Mouse (Mus musculus): ENCODE measurements at regions not wholly inside any gene's neighbourhood (a gene's known extent, or its start where the extent isn't known, plus 50 kb on each side); places are given as distances from the start of the nearest gene placed in this dataset.

- DNase-seq = no peak
Observed at GRCm38 (mm10) chr13:70311226-70312055, 326.0 kb downstream of the Ice1 start.

- no peak for DNase-seq
Observed at GRCm38 (mm10) chr13:70313205-70313604, 324.2 kb downstream of the Ice1 start.

- DNase-seq = no peak
Observed at GRCm38 (mm10) chr13:70323537-70323936, 313.9 kb downstream of the Ice1 start.

- DNase-seq = no peak
Observed at GRCm38 (mm10) chr13:70336069-70336468, 301.4 kb downstream of the Ice1 start.

GRCm38 (mm10) chr13:70340437-70340836 is 297.0 kb downstream of the Ice1 start:
- DNase-seq = no peak

- DNase-seq = no peak
Observed at GRCm38 (mm10) chr13:70343191-70343734, 294.2 kb downstream of the Ice1 start.

- peak; percentile 13 to 15 for DNase-seq
Observed at GRCm38 (mm10) chr13:70343911-70344310, 293.5 kb downstream of the Ice1 start.

- no peak for DNase-seq
Observed at GRCm38 (mm10) chr13:70344311-70344710, 293.1 kb downstream of the Ice1 start.

GRCm38 (mm10) chr13:70348456-70348855 is 289.0 kb downstream of the Ice1 start:
- no peak for DNase-seq

- no peak for DNase-seq
Observed at GRCm38 (mm10) chr13:70348965-70349364, 288.5 kb downstream of the Ice1 start.

GRCm38 (mm10) chr13:70369647-70370046 is 267.8 kb downstream of the Ice1 start:
- DNase-seq = peak; percentile 2 to 3

- no peak for DNase-seq
Observed at GRCm38 (mm10) chr13:70380772-70381171, 256.7 kb downstream of the Ice1 start.

- DNase-seq = no peak
Observed at GRCm38 (mm10) chr13:70385292-70385691, 252.1 kb downstream of the Ice1 start.

- DNase-seq = no peak
Observed at GRCm38 (mm10) chr13:70412788-70413187, 224.6 kb downstream of the Ice1 start.

GRCm38 (mm10) chr13:70418156-70418555 is 219.3 kb downstream of the Ice1 start:
- no peak for DNase-seq

- DNase-seq = no peak
Observed at GRCm38 (mm10) chr13:70439419-70439818, 198.0 kb downstream of the Ice1 start.

GRCm38 (mm10) chr13:70446940-70447339 is 190.5 kb downstream of the Ice1 start:
- no peak for DNase-seq

GRCm38 (mm10) chr13:70454592-70455390 is 182.6 kb downstream of the Ice1 start:
- DNase-seq = peak; percentile 7 to 12

- peak; percentile 4 to 50 for DNase-seq
Observed at GRCm38 (mm10) chr13:70458406-70458805, 179.0 kb downstream of the Ice1 start.

- no peak for DNase-seq
Observed at GRCm38 (mm10) chr13:70464996-70465395, 172.4 kb downstream of the Ice1 start.

GRCm38 (mm10) chr13:70474746-70475145 is 162.7 kb downstream of the Ice1 start:
- no peak for DNase-seq

- no peak for DNase-seq
Observed at GRCm38 (mm10) chr13:70475366-70475765, 162.1 kb downstream of the Ice1 start.

GRCm38 (mm10) chr13:70499302-70499701 is 138.1 kb downstream of the Ice1 start:
- DNase-seq = no peak

Measured in kidney, postnatal 36 days (tissue).